Mouse (Mus musculus) layer of hippocampus, adult 6 months (tissue): ENCODE data around the gene Pus7. TPM values are rescaled to one million over a fixed set of nuclear protein-coding genes. Genes with fewer than 3 reads are reported as not detected.

ENCODE experiments used
- long read RNA-seq, 2 experiments: library from polyadenylated mRNA; unstranded; transcript quantifications; one replicate each; pipeline ENCODE4 v2.0.0; 2019 to 2020
- polyA plus RNA-seq: library from polyadenylated mRNA; unstranded; fragments of <200 nt; fragmentation: Nextera tagmentation; gene quantifications from 2 replicates; pipeline ENCODE4 v1.2.3, GENCODE M21; 2021

The Pus7 gene
- polyA plus RNA-seq, result 5.0 and 5.9 TPM in 2 replicates
- long read RNA-seq, experiment 1, transcript Pus7-201 (16 exons, 3,407 nt), result major isoform, 6 of 18 reads
- long read RNA-seq, experiment 1, partial matches to known transcripts, result 6 of 18 reads
- long read RNA-seq, experiment 1, other reads (novel, unspliced or antisense), result 3 of 18 reads
- long read RNA-seq, experiment 2, transcript Pus7-206 (17 exons, 3,266 nt), result major isoform, 40 of 86 reads
- long read RNA-seq, experiment 2, transcript Pus7-201 (16 exons, 3,407 nt), result minor isoform, 24 of 86 reads
- long read RNA-seq, experiment 2, partial matches to known transcripts, result 9 of 86 reads
- long read RNA-seq, experiment 2, other reads (novel, unspliced or antisense), result 12 of 86 reads

GRCm38 (mm10) chr5:23782931-23783877 lies at the start of gene Pus7:
Gene Pus7 (minus strand): TSS chr5:23783711.

GRCm38 (mm10) chr5:23787536-23788389 lies 4.3 kb upstream of the Pus7 start, which contains the start of gene Rint1:
Gene Rint1 (plus strand): TSS chr5:23787711.

Other genes with a start within 250 kb of the Pus7 start
- 121 and 125 TPM in 2 replicates for gene Srpk2, start 99.1 kb downstream of the Pus7 start, polyA plus RNA-seq
- 12.4 and 16.3 TPM in 2 replicates for gene Rint1, start 4.0 kb upstream of the Pus7 start, polyA plus RNA-seq
- gene Tomm7, start 60.5 kb upstream of the Pus7 start, polyA plus RNA-seq, result 233 and 248 TPM in 2 replicates
- gene Fam126a, start 247.0 kb upstream of the Pus7 start, polyA plus RNA-seq, result 3.5 and 4.7 TPM in 2 replicates